Mouse (Mus musculus) left cerebral cortex, postnatal 10 days (tissue): ENCODE measurements at regions not wholly inside any gene's neighbourhood (a gene's known extent, or its start where the extent isn't known, plus 50 kb on each side); places are given as distances from the start of the nearest gene placed in this dataset.
"Not testable (repeated sequence)": the region's sequence is repeated elsewhere in the genome, so short reads cannot be mapped to it uniquely, and the experiment has no call there.

Experiments used
- DNase-seq, 2 experiments: peaks; one replicate each; pipeline ENCODE4 v3.0.0; 2021 to 2022; ENCODE audit warnings: low spot score in 2 of 2, mixed read lengths in 1 of 2; ENCODE audit errors: extremely low spot score in 1 of 2
- intact Hi-C: fragments of 180-260 bp; cut with DNase I; formaldehyde crosslinking; loops from one replicate; pipeline ENCODE4 v1.15.1; 2025

- intact Hi-C loops = no loop called here
- no peak for DNase-seq
Measured at GRCm38 (mm10) chrX:129034236-129034635, 715.3 kb upstream of the Diaph2 start.

- intact Hi-C loops, DNase-seq: not testable (repeated sequence)
Measured at GRCm38 (mm10) chrX:129056408-129056807, 693.1 kb upstream of the Diaph2 start.

- intact Hi-C loops, DNase-seq: not testable (repeated sequence)
Measured at GRCm38 (mm10) chrX:129095809-129096208, 653.7 kb upstream of the Diaph2 start.

GRCm38 (mm10) chrX:129098348-129098747 is 651.2 kb upstream of the Diaph2 start:
- DNase-seq = no peak

GRCm38 (mm10) chrX:129102285-129102684 is 647.3 kb upstream of the Diaph2 start:
- intact Hi-C loops = no loop called here
- DNase-seq = peak in 1 of 2 experiments; percentile 8

More at GRCm38 (mm10) chrX:129098348-129098747, 651.2 kb upstream of the Diaph2 start:
- intact Hi-C loops = no loop called here

GRCm38 (mm10) chrX:129103239-129103638 is 646.3 kb upstream of the Diaph2 start:
- intact Hi-C loops = no loop called here
- no peak for DNase-seq
